ENCODE assay signal across 13 mouse cellular contexts in the genomic region with DNA sequence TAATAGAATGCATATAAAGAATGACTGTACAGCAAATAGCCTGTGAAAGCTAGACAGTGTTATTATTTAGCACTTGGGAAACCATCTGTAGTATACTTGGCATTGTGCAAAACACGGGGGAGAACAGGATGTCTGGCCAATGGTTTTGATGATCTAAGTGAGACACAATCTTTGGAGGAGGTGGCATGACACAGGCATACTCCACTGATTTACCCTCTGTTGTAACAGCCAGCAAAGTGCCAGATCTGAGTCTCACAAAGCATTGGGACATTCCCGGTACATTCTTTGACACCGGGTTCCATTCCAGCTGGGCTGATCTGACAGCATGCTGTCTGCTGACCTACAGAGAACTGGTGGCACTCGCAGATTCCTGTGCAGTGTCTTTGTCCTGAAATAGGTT.
DNase-seq lines count a peak whose midpoint lies in the region; ATAC-seq and TF ChIP-seq lines count a peak whose summit lies in the region.
"Had no signal": no experiment of that assay in that cellular context is flagged by ENCODE, and none has a peak within 500 bp of the region (broad histone marks: within the 10 kb centered on the region; RNA-seq: fewer than 3 reads in every experiment).

No protein-coding gene starts in this region.

- ATAC-seq in forebrain, postnatal 0 days, result peak; percentile 81

- no peak overlapping the region for H3K27ac ChIP-seq in forebrain, postnatal 0 days (ENCODE audit: low read depth, low read length)
- H3K27ac ChIP-seq: embryonic facial prominence, embryonic 15.5 days; lung, embryonic 15.5 days; stomach, postnatal 0 days had no signal

- 48% methylated on average over 4 of the region's 4 CpGs for WGBS in forebrain, postnatal 0 days

- H3K4me1 ChIP-seq in forebrain, postnatal 0 days (ENCODE audit: insufficient read depth), result no peaks in the 10 kb centered on the region
- H3K4me1 ChIP-seq: embryonic facial prominence, embryonic 15.5 days; lung, embryonic 15.5 days had no signal

- no peaks in the 10 kb centered on the region for H3K27me3 ChIP-seq in forebrain, postnatal 0 days (ENCODE audit: insufficient read depth, low read length)
- H3K27me3 ChIP-seq: embryonic facial prominence, embryonic 15.5 days; lung, embryonic 15.5 days had no signal

- no peak for TF ChIP-seq CTCF in forebrain, postnatal 0 days (IDR thresholded peaks at IDR 0.05; ENCODE audit: low read depth)

- H3K36me3 ChIP-seq in forebrain, postnatal 0 days (ENCODE audit: insufficient read depth), result no peaks in the 10 kb centered on the region
- H3K36me3 ChIP-seq: embryonic facial prominence, embryonic 15.5 days; lung, embryonic 15.5 days had no signal

- H3K9me3 ChIP-seq in forebrain, postnatal 0 days (ENCODE audit: low read length), result no peaks in the 10 kb centered on the region
- H3K9me3 ChIP-seq: embryonic facial prominence, embryonic 15.5 days; lung, embryonic 15.5 days had no signal

- peak; percentile 50 to 62 for DNase-seq in frontal cortex, adult 2 months (ENCODE audit: extremely low spot score in 1 of 2, low spot score in 1 of 2)
- DNase-seq in frontal cortex, postnatal 10 days (ENCODE audit: low spot score in 2 of 2), result no peak
- DNase-seq in right cerebral cortex, adult 18-20 months, result peak; percentile 47
- no peak for DNase-seq in right cerebral cortex, postnatal 14 days
- DNase-seq in forebrain, postnatal 0 days, result peak; percentile 11
- DNase-seq in right cerebral cortex, postnatal 25 days, result peak; percentile 25
- no peak for DNase-seq in adrenal gland, adult 8-10 months
- no peak for DNase-seq in MN1 (ENCODE audit: low spot score)
- DNase-seq: heart, postnatal 36 days; kidney, postnatal 14 days had no signal

- H3K4me2 ChIP-seq in forebrain, postnatal 0 days (ENCODE audit: low read depth), result no peak overlapping the region
- H3K4me2 ChIP-seq: embryonic facial prominence, embryonic 15.5 days; lung, embryonic 15.5 days had no signal

- H3K9ac ChIP-seq in forebrain, postnatal 0 days, result no peak overlapping the region
- H3K9ac ChIP-seq: embryonic facial prominence, embryonic 15.5 days; lung, embryonic 15.5 days had no signal

- H3K4me3 ChIP-seq in forebrain, postnatal 0 days (ENCODE audit: low read depth, low read length), result no peak overlapping the region
- H3K4me3 ChIP-seq: embryonic facial prominence, embryonic 15.5 days; lung, embryonic 15.5 days had no signal

Comparison
In these comparisons a context has a peak if more than half of its experiments do, and no peak if none do; other contexts are left out.
1. DNase-seq: peak in frontal cortex, adult 2 months (2 of 2), right cerebral cortex, adult 18-20 months (single experiment), forebrain, postnatal 0 days (single experiment) and right cerebral cortex, postnatal 25 days (single experiment); none in frontal cortex, postnatal 10 days (0 of 2), right cerebral cortex, postnatal 14 days (single experiment), adrenal gland, adult 8-10 months (single experiment) and MN1 (single experiment).